Mouse (Mus musculus): Measurements from ENCODE around the gene Chrna4. TPM values are rescaled to one million over a fixed set of nuclear protein-coding genes. Genes with fewer than 3 reads are reported as not detected.
A peak's percentile ranks its signal among the peaks of the same experiment; 100 is the strongest.

Chrna4 gene
- polyA plus RNA-seq, 1 experiment from 2014 or later = 0.31 TPM

DNA sequence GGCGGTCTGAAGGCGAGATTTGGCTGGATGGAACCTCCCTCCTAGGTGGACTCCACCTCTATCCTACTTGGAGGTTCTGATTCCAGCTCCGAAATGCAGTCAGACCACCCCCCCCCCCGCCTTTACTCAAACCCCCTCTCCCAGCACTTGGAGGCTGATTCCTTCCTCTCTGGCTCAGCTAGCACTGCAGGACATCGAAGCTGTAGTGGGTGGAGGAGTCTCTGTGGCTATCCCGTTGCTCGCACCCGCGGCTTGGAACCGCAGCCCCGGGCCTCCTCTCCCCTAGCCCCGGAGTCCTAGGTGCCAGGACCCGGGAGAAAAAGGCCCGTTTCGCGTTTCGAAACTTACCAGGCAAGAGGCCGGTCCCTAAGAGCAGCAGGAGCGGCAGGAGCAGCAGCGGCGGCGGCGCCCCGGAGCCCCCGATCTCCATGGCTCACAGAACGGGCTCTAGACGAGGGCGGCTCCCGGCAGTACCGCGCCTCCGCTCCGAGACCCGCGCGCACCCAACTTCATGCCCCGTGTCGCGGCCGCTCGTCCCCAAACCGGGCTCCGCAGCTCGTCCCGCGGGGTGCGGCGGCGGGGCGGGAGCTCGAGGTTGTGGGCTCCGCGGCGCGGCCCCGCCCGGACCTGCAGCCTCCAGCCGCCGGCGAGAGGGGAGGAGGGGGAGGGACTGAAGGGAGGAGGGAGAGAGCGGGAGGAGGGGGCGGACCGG, 4.5 kb downstream of the Chrna4 start:
- H3K4me3 ChIP-seq = peak overlapping the region; percentile 62
- H3K27me3 ChIP-seq (replicated peaks) = peaks cover 100% of the 10 kb centered on the region
- under 1% methylated on average over 63 of the region's 63 CpGs for WGBS
- no peak overlapping the region for H3K27ac ChIP-seq (ENCODE audit: poor library complexity, severe bottlenecking)
- H3K9ac ChIP-seq = peak overlapping the region; percentile 64; the same call in 1 of the 2 replicates
- H3K4me2 ChIP-seq = peak overlapping the region; percentile 96
- no peaks in the 10 kb centered on the region for H3K9me3 ChIP-seq (replicated peaks)
- H3K36me3 ChIP-seq = no peaks in the 10 kb centered on the region
- no peak for ATAC-seq (ENCODE audit: insufficient number of reproducible peaks, low FRiP score)
- peaks cover 22% of the 10 kb centered on the region for H3K4me1 ChIP-seq (replicated peaks)

DNA sequence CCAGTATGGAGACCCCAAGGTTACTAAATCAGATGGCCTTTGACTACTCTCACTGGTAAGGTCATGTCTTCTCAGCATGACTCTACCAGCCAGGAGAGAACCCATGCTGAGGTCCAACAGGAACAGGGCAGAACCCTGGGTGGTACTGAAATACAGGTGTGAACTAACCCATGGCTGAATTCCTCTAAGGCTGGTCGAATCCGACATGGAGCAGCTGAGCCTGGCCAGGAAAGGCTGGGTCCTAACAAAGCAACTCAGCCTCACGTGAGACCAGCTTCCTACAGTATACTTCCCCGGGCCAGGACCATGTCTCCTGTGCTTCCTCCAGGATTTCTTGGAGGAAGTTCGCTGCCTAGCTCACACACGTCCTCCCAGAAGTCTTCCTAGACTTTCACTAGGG, 6.8 kb downstream of the Chrna4 start:
- no peaks in the 10 kb centered on the region for H3K9me3 ChIP-seq (replicated peaks)
- no peak overlapping the region for H3K9ac ChIP-seq
- peaks cover 29% of the 10 kb centered on the region for H3K4me1 ChIP-seq (replicated peaks)
- H3K27ac ChIP-seq (ENCODE audit: poor library complexity, severe bottlenecking) = no peak overlapping the region
- no peak overlapping the region for H3K4me3 ChIP-seq
- peaks cover 100% of the 10 kb centered on the region for H3K27me3 ChIP-seq (replicated peaks)
- H3K4me2 ChIP-seq = no peak overlapping the region
- no peaks in the 10 kb centered on the region for H3K36me3 ChIP-seq
- ATAC-seq (ENCODE audit: insufficient number of reproducible peaks, low FRiP score) = no peak
- 65% methylated on average over 6 of the region's 6 CpGs for WGBS

DNA sequence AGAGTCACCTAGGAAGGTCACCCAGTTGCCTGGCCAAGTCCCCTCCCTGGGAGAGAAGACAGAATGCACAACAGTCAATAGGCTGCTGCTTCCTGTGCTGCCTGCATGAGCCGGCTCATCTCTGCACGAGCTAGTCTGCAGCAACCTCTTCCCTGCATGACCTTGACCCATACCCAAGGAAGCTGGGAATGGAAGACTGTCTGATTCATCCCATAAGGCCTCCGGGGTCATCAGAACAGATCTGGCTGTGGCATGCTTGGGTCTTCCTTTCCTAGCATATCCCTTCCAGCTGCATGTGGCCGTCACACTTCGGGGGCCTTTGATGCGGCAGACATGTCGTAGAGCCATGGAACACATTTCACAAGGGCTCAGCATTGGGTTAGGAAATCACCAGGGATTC, 8.2 kb downstream of the Chrna4 start:
- Histone ChIP-seq H3K36me3 (no peaks in the 10 kb centered on the region), H3K9me3 (replicated peaks) (no peaks in the 10 kb centered on the region), H3K4me2 (no peak overlapping the region), H3K27me3 (replicated peaks) (peaks cover 100% of the 10 kb centered on the region), H3K9ac (no peak overlapping the region), H3K4me3 (no peak overlapping the region), H3K27ac (ENCODE audit: poor library complexity, severe bottlenecking) (no peak overlapping the region), H3K4me1 (replicated peaks) (peaks cover 29% of the 10 kb centered on the region)
- 80% methylated on average over 7 of the region's 7 CpGs for WGBS
- ATAC-seq (ENCODE audit: insufficient number of reproducible peaks, low FRiP score) = no peak

DNA sequence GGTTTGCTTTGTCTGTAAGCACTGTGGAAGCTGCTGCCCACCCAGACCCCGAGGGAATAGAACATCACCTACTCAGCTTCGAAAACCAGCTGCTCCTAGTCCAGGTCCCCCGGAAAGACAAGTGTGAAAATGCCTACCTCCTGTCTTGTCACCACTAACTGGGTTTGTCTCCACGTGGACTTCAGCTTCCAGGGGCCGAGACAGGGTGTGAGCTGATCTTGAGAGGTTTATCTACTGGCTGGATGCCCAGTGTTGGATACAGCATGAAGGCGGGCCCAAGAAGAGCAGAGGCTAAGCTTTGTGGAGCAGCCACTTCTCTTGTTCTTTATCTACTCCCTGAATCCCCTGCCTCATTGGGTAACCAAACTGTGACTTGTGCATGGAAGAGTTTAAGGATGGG, 10.0 kb downstream of the Chrna4 start:
- no peak overlapping the region for H3K9ac ChIP-seq
- whole genome bisulfite sequencing = 24% methylated on average over 6 of the region's 6 CpGs
- H3K27me3 ChIP-seq (replicated peaks) = peaks cover 100% of the 10 kb centered on the region
- H3K4me1 ChIP-seq (replicated peaks) = peaks cover 16% of the 10 kb centered on the region
- no peak overlapping the region for H3K27ac ChIP-seq (ENCODE audit: poor library complexity, severe bottlenecking)
- no peaks in the 10 kb centered on the region for H3K9me3 ChIP-seq (replicated peaks)
- ATAC-seq (ENCODE audit: insufficient number of reproducible peaks, low FRiP score) = no peak
- H3K4me2 ChIP-seq = no peak overlapping the region
- no peaks in the 10 kb centered on the region for H3K36me3 ChIP-seq
- H3K4me3 ChIP-seq = no peak overlapping the region

DNA sequence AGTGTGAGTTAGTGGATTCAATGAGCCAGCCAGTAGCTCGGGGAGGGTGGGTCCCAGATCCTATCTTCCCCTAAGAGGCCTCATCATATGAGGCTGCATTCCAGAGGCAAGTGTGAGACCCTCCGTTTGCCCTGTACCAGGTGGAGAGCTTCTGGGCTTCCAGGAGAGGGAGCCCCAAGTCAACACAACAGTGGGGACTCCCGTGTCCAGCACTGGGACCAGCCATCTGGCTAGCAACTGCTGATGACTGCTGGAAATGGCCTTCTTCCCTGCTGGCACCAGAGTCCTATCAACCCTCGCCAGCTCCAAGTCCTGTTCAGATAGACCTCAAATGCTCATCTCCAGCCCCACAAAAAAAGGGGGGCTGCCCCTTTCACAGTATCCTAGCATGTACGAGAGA, 10.9 kb downstream of the Chrna4 start:
- ATAC-seq (ENCODE audit: insufficient number of reproducible peaks, low FRiP score) = no peak
- no peaks in the 10 kb centered on the region for H3K9me3 ChIP-seq (replicated peaks)
- H3K4me3 ChIP-seq = no peak overlapping the region
- H3K27me3 ChIP-seq (replicated peaks) = peaks cover 100% of the 10 kb centered on the region
- no peak overlapping the region for H3K27ac ChIP-seq (ENCODE audit: poor library complexity, severe bottlenecking)
- 31% methylated on average over 5 of the region's 5 CpGs for WGBS
- no peak overlapping the region for H3K9ac ChIP-seq
- no peaks in the 10 kb centered on the region for H3K36me3 ChIP-seq
- no peak overlapping the region for H3K4me2 ChIP-seq
- peaks cover 16% of the 10 kb centered on the region for H3K4me1 ChIP-seq (replicated peaks)

DNA sequence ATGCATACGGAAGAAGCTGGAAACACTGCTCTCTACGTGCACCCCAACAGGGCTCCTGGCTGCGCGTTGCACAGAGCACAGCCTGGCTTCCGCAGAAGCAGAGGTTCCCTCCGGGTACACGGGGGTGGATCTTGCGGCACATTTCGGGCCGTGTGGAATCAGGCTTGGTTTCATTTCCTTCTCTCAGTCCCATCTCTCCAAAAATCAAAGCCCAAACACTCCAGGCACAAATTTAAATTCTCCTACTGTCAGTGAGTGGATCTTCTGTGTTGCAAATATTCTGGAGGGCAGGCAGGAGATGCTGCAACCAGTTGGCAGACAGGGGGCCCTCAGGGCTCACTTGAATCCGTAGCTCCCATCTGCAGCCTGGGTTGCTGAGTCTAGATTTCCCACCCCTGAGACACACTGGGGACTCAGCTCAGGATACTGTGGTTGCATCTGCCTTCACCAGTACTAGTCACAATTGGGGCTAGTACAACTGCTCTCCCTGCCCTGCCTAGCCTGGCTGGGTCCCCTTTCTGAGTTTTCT, 11.9 kb downstream of the Chrna4 start:
- Histone ChIP-seq H3K4me1 (replicated peaks) (peaks cover 16% of the 10 kb centered on the region), H3K9ac (no peak overlapping the region), H3K4me2 (no peak overlapping the region), H3K27me3 (replicated peaks) (peaks cover 100% of the 10 kb centered on the region), H3K27ac (ENCODE audit: poor library complexity, severe bottlenecking) (no peak overlapping the region), H3K36me3 (no peaks in the 10 kb centered on the region), H3K4me3 (no peak overlapping the region), H3K9me3 (replicated peaks) (no peaks in the 10 kb centered on the region)
- ATAC-seq (ENCODE audit: insufficient number of reproducible peaks, low FRiP score) = no peak
- WGBS = 75% methylated on average over 11 of the region's 11 CpGs

DNA sequence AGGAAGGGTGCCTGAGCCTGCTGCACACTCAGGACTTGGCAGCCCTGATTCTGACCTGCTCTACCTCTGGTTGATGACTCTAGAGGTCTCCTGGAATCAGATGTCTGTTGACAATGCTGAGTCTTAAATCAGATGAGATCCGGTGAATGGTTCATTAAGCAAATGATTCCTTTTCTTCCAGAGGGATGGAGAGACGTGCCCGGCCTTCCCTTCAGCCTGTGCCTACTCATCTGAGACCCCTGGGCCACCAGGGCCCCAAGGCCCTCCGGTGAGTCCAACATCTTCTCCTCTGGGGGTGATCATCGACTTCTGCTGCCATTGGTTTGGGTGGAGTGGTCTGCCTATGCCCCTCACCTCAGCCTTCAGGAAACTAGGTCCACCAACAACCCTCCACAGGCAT, 35.0 kb downstream of the Chrna4 start:
- Histone ChIP-seq H3K9me3 (replicated peaks) (no peaks in the 10 kb centered on the region), H3K36me3 (no peaks in the 10 kb centered on the region), H3K4me1 (replicated peaks) (0 out of 2 replicates have a peak, but pooled peaks cover 5% of the 10 kb centered on the region), H3K4me2 (no peak overlapping the region), H3K27ac (ENCODE audit: poor library complexity, severe bottlenecking) (no peak overlapping the region), H3K4me3 (no peak overlapping the region), H3K27me3 (replicated peaks) (peaks cover 80% of the 10 kb centered on the region), H3K9ac (no peak overlapping the region)
- no peak for ATAC-seq (ENCODE audit: insufficient number of reproducible peaks, low FRiP score)
- 78% methylated on average over 5 of the region's 5 CpGs for WGBS

DNA sequence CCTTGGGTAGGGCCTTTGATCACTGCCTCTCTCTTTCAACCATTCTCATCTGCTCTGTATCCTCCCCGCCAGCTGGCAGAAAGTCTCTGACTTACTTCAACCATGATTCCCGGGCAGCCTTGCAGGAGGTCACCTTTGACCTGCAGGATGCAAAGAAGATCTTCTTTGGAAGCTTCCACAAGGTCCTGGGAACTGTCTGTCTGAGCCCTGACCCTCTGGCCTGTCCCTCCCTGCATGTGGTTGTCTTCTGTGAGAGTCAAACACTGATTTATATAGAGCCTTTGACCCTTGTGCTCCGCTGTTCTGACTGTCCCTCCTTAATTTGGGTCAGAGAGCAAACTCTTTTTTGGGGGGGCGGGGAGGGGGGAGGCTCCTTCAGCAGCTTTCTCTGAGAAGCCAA, 36.3 kb downstream of the Chrna4 start:
- no peaks in the 10 kb centered on the region for H3K9me3 ChIP-seq (replicated peaks)
- no peaks in the 10 kb centered on the region for H3K36me3 ChIP-seq
- H3K4me2 ChIP-seq = no peak overlapping the region
- H3K4me1 ChIP-seq (replicated peaks) = 0 out of 2 replicates have a peak, but pooled peaks cover 5% of the 10 kb centered on the region
- no peak overlapping the region for H3K27ac ChIP-seq (ENCODE audit: poor library complexity, severe bottlenecking)
- ATAC-seq (ENCODE audit: insufficient number of reproducible peaks, low FRiP score) = no peak
- 70% methylated on average over 4 of the region's 4 CpGs for WGBS
- H3K27me3 ChIP-seq (replicated peaks) = peaks cover 84% of the 10 kb centered on the region
- no peak overlapping the region for H3K9ac ChIP-seq
- no peak overlapping the region for H3K4me3 ChIP-seq

DNA sequence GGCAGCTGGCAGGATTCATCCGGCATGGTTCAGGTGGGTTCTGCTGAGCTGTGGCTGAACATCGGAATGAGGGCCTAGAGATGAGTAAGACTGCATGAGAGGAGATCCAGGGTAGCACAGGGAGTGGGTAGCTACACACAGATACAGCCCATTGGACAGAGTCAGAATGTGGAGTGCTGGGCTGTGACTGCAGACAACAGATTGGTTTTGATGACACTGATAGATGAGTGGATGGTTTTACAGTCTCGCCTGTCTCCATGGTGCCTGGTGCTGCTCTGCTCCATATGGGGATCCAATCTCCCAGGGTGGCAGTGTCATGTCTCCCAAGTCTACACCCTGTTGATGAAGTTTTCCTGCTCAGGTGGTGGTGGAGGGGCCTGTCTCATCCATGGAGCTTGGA, 46.4 kb downstream of the Chrna4 start:
- H3K4me1 ChIP-seq (replicated peaks) = no peaks in the 10 kb centered on the region
- H3K9me3 ChIP-seq (replicated peaks) = no peaks in the 10 kb centered on the region
- peaks cover 61% of the 10 kb centered on the region for H3K27me3 ChIP-seq (replicated peaks)
- H3K36me3 ChIP-seq = no peaks in the 10 kb centered on the region
- H3K4me2 ChIP-seq = no peak overlapping the region
- 56% methylated on average over 3 of the region's 3 CpGs for WGBS
- H3K4me3 ChIP-seq = no peak overlapping the region
- ATAC-seq (ENCODE audit: insufficient number of reproducible peaks, low FRiP score) = no peak
- H3K9ac ChIP-seq = no peak overlapping the region
- H3K27ac ChIP-seq (ENCODE audit: poor library complexity, severe bottlenecking) = no peak overlapping the region

DNA sequence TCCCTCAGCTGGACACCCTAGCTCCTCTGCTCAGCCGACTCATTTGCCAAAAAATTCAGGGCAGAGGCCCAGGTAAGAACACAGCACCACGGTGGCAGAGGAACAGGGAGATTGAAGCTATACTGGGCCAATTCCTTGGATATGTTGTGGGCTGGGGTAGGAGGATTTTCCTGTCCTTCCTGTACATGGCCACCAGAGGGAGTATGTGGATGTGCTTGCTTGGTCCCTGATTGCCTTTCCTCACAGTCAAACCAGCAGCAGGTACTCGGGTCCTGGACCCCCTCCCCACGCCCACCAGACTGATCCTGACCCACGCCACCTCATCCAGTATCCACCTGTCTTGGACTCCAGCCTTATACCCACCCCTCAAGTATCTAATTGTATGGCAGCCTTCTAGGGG, 46.9 kb downstream of the Chrna4 start:
- 0 out of 2 replicates have a peak, but pooled peaks have one; percentile 7 for ATAC-seq (ENCODE audit: insufficient number of reproducible peaks, low FRiP score)
- Histone ChIP-seq H3K27me3 (replicated peaks) (peaks cover 57% of the 10 kb centered on the region), H3K4me1 (replicated peaks) (no peaks in the 10 kb centered on the region), H3K4me2 (no peak overlapping the region), H3K27ac (ENCODE audit: poor library complexity, severe bottlenecking) (no peak overlapping the region), H3K4me3 (no peak overlapping the region), H3K9me3 (replicated peaks) (no peaks in the 10 kb centered on the region), H3K9ac (no peak overlapping the region), H3K36me3 (no peaks in the 10 kb centered on the region)
- WGBS = 14% methylated on average over 5 of the region's 5 CpGs

DNA sequence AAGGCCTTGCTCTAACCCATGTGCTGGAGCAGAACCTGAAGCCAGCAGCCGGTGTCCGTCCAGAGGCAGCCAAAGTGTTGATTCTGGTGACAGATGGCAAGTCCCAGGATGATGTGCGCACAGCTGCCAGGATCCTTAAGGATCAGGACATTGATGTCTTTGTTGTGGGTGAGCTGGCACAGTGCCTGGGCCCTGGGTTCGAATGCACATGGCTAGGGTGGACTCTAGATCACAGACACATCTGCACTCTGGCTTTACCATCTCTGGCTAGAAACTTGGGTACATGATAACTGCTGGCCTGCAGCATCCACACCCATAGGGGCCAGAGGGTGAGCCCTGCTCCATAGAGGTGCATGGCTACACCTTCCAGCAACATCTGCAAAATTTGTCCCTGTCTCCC, 47.9 kb downstream of the Chrna4 start:
- ATAC-seq (ENCODE audit: insufficient number of reproducible peaks, low FRiP score) = no peak
- Histone ChIP-seq H3K27ac (ENCODE audit: poor library complexity, severe bottlenecking) (no peak overlapping the region), H3K27me3 (replicated peaks) (peaks cover 50% of the 10 kb centered on the region), H3K36me3 (no peaks in the 10 kb centered on the region), H3K9ac (no peak overlapping the region), H3K4me3 (no peak overlapping the region), H3K4me1 (replicated peaks) (no peaks in the 10 kb centered on the region), H3K4me2 (no peak overlapping the region), H3K9me3 (replicated peaks) (no peaks in the 10 kb centered on the region)
- WGBS = 76% methylated on average over 4 of the region's 4 CpGs

DNA sequence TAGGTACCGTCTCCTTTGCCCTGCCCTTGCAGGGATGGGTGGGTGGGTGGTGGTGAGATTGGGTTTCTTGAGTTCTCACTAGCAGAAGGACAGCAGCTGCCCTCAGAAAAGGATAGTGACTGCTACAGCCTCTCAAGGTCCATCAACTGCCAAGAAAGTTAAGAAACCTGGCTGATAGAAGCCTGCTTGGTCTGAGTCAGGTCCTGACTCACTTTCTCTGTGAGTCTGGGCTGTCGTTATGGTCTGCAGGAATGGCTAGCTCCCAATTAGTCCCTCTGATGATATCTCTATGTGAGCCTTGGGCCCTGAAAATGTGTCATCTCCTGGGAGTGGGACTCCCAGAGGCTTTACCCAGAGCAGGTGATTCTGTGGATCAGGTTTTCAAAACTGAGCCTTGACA, 49.0 kb downstream of the Chrna4 start:
- peaks cover 42% of the 10 kb centered on the region for H3K27me3 ChIP-seq (replicated peaks)
- no peak overlapping the region for H3K9ac ChIP-seq
- no peak overlapping the region for H3K27ac ChIP-seq (ENCODE audit: poor library complexity, severe bottlenecking)
- no peaks in the 10 kb centered on the region for H3K36me3 ChIP-seq
- WGBS = 60% methylated on average over 2 of the region's 2 CpGs
- no peaks in the 10 kb centered on the region for H3K4me1 ChIP-seq (replicated peaks)
- H3K4me3 ChIP-seq = no peak overlapping the region
- ATAC-seq (ENCODE audit: insufficient number of reproducible peaks, low FRiP score) = no peak
- H3K9me3 ChIP-seq (replicated peaks) = no peaks in the 10 kb centered on the region
- H3K4me2 ChIP-seq = no peak overlapping the region
